Mouse (Mus musculus): ENCODE measurements around the gene 5830411N06Rik. TPM values are rescaled to one million over a fixed set of nuclear protein-coding genes. Genes with fewer than 3 reads are reported as not detected.

The 5830411N06Rik gene
- polyA plus RNA-seq, 1 experiment from 2014 or later, result 0.05 TPM

DNA sequence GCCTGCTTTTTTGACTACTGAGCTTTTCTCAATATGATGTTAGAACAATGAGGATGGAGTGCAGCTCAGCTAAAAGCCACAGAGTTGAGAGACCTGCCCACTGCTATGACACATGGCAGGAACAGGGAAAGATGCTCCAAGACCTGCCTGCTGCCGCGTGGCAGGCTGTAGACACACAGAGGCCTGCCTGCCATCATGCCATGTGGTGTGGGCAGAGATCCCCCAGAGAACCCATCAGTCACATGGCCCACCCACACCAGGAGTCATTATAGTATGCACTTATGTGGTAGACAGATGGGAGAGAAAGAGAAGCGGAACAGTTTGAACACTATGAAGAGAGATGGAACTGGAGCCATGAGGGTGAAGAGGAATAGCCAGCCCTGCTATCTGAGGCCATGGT lies 13.4 kb upstream of the 5830411N06Rik start:
- Histone ChIP-seq H3K36me3 (no peaks in the 10 kb centered on the region), H3K27me3 (replicated peaks) (no peaks in the 10 kb centered on the region), H3K4me1 (no peaks in the 10 kb centered on the region), H3K4me2 (no peak overlapping the region), H3K9ac (replicated peaks) (no peak overlapping the region), H3K27ac (replicated peaks) (no peak overlapping the region), H3K9me3 (replicated peaks) (no peaks in the 10 kb centered on the region), H3K4me3 (replicated peaks) (no peak overlapping the region)
- no peak for ATAC-seq (ENCODE audit: low FRiP score)
- 96% methylated on average over 3 of the region's 3 CpGs for WGBS

DNA sequence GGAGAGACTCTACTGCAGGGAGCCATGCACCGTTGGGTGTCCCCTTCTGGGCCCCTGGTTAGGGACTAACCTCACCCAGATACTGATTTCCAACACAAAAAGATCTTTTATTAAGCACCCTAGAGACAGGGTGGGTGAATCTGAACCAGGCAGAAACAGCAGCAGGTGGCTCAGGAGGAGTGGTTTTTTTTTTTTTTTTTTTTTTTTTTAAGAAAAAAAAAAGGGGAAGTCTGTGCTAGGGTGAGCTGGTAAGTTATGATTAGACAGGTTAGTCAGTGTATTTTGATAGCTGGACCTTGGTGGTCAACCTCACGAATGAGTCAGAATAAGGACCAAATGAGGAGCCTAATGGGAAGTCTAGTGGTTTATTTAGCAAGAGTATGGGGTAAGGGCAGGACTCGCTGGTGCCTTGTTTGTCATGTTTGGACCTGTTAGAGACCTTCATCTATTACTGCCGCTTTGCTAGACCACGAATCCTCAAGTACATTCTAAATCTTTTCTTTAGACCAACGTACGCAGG lies 6.8 kb downstream of the 5830411N06Rik start:
- 85% methylated on average over 7 of the region's 7 CpGs for WGBS
- Histone ChIP-seq H3K9ac (replicated peaks) (no peak overlapping the region), H3K4me1 (no peaks in the 10 kb centered on the region), H3K4me3 (replicated peaks) (no peak overlapping the region), H3K36me3 (no peaks in the 10 kb centered on the region), H3K9me3 (replicated peaks) (no peaks in the 10 kb centered on the region), H3K4me2 (no peak overlapping the region), H3K27me3 (replicated peaks) (no peaks in the 10 kb centered on the region), H3K27ac (replicated peaks) (no peak overlapping the region)
- no peak for ATAC-seq (ENCODE audit: low FRiP score)

DNA sequence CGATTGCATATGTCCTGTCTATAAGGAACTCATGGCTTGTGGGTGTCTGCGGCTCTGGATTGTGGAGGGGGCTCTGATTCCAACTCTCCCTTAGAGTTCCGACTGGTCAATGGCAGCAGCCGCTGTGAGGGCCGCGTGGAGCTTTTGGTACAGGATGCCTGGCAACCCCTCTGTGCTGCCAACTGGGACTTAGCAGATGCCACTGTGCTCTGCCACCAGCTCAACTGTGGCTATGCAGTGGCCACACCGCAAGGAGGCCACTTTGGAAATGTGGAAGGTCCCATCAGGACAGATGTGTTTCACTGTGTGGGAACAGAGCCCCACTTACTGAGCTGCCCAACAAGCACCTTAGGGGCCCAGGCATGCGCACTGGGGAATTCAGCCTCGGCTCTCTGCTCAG lies 48.7 kb downstream of the 5830411N06Rik start:
- Histone ChIP-seq H3K4me2 (no peak overlapping the region), H3K4me1 (no peaks in the 10 kb centered on the region), H3K36me3 (no peaks in the 10 kb centered on the region), H3K27ac (replicated peaks) (no peak overlapping the region), H3K4me3 (replicated peaks) (no peak overlapping the region), H3K27me3 (replicated peaks) (no peaks in the 10 kb centered on the region), H3K9ac (replicated peaks) (no peak overlapping the region), H3K9me3 (replicated peaks) (no peaks in the 10 kb centered on the region)
- no peak for ATAC-seq (ENCODE audit: low FRiP score)
- WGBS, result 89% methylated on average over 9 of the region's 9 CpGs

DNA sequence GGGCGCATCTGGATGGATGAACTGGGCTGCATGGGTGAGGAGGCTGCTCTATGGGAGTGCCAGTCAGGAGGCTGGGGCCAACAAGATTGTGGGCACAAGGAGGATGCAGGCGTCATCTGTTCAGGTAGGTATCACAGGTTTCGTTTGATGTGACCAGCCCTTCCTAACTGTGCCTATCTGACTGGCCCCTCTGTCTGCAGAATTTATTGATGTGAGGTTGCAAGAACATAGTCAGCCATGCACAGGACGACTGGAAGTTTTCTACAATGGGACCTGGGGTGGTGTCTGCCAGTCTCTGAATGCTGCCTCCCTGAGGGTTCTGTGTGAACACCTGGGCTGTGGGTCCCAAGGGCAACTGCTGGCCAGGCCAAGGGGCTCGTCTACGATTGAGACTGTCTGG lies 49.8 kb downstream of the 5830411N06Rik start:
- no peak overlapping the region for H3K4me2 ChIP-seq
- H3K4me1 ChIP-seq, result no peaks in the 10 kb centered on the region
- H3K9ac ChIP-seq (replicated peaks), result no peak overlapping the region
- WGBS, result 81% methylated on average over 6 of the region's 6 CpGs
- no peak overlapping the region for H3K4me3 ChIP-seq (replicated peaks)
- no peaks in the 10 kb centered on the region for H3K27me3 ChIP-seq (replicated peaks)
- H3K9me3 ChIP-seq (replicated peaks), result no peaks in the 10 kb centered on the region
- ATAC-seq (ENCODE audit: low FRiP score), result no peak
- H3K27ac ChIP-seq (replicated peaks), result no peak overlapping the region
- H3K36me3 ChIP-seq, result no peaks in the 10 kb centered on the region

DNA sequence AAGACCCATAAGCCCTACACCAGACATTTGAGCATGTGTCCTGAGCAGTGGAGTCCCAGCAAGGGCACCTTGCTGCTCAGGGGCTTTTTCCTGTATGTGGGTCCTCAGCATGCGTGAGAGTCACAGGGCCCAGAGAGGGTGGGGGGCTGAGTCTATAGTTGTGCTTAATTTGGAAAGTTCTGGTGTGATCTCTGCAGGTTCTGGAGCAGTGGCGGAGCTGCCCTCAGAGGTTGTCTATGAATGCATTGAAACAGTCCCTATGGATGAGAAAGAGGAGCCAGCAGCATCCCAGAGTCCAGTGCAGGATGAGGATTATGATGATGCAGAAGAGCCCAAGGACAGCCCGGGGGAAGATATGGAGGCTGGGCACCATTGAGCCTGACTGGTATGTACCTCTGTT lies 52.3 kb downstream of the 5830411N06Rik start:
- H3K4me3 ChIP-seq (replicated peaks), result no peak overlapping the region
- 90% methylated on average over 3 of the region's 3 CpGs for WGBS
- no peaks in the 10 kb centered on the region for H3K9me3 ChIP-seq (replicated peaks)
- H3K27me3 ChIP-seq (replicated peaks), result no peaks in the 10 kb centered on the region
- no peak overlapping the region for H3K4me2 ChIP-seq
- ATAC-seq (ENCODE audit: low FRiP score), result no peak
- H3K27ac ChIP-seq (replicated peaks), result no peak overlapping the region
- no peaks in the 10 kb centered on the region for H3K36me3 ChIP-seq
- H3K9ac ChIP-seq (replicated peaks), result no peak overlapping the region
- H3K4me1 ChIP-seq, result no peaks in the 10 kb centered on the region

DNA sequence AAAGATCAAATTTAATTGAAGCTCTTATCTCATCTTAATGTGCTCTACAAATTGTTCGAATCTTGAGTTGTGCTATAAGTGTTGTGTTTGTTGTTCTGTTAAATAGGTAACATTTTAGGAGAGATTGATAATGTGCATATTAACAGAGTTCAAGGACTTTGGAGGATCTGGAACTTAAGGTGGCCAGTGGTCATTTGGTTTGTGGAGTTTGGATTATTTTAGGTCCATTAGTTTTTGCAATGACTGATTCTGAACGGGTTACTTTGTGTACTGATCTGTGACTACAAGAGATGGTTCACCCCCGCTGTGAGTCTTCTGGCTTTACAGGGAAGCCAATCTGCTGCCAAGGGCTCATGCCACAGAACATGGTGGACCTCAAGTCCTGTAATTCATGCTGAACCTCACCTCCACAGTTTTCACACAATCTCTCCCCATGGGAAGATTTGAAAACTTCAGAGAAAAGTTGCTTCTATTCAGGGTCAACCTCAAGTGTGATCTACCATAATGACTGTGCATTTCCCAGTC lies 72.8 kb downstream of the 5830411N06Rik start:
- Histone ChIP-seq H3K9me3 (replicated peaks) (no peaks in the 10 kb centered on the region), H3K4me1 (no peaks in the 10 kb centered on the region), H3K27ac (replicated peaks) (no peak overlapping the region), H3K27me3 (replicated peaks) (no peaks in the 10 kb centered on the region), H3K4me2 (no peak overlapping the region), H3K4me3 (replicated peaks) (no peak overlapping the region), H3K9ac (replicated peaks) (no peak overlapping the region), H3K36me3 (no peaks in the 10 kb centered on the region)
- ATAC-seq (ENCODE audit: low FRiP score), result no peak
- 84% methylated on average over 3 of the region's 3 CpGs for WGBS

DNA sequence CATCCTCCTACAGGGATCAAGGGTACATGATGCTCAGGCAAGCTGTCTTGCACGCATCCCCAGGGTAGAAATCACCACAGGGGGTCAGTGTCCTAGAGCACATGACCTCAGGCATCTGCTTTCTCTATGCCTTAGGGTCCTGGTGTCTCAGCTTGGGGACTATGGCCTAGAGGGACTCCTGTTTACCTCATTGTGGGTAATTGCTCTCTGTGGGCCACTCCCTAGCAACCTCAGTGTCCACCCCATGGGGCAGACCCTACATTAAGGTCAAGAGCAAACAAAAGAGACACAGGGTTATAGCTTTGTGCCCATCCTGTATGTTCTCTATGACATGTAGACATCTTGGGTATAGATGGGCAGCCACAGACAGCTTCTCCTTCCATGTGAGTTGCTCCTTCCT lies 73.5 kb downstream of the 5830411N06Rik start, which contains the start of gene Olfr525:
Gene Olfr525 (plus strand): TSS at position 301 of the 400 bp plus-strand sequence.
- H3K27ac ChIP-seq (replicated peaks), result no peak within 1 kb of the TSS
- no peak within 1 kb of the TSS for H3K9ac ChIP-seq (replicated peaks)
- WGBS, result 57% methylated on average over 1 of the region's 1 CpGs
- no peak within 1 kb of the TSS for H3K4me3 ChIP-seq (replicated peaks)
- no peaks in the 10 kb centered on the region for H3K36me3 ChIP-seq
- H3K4me1 ChIP-seq, result no peaks in the 10 kb centered on the region
- no peak for ATAC-seq (ENCODE audit: low FRiP score)
- no peaks in the 10 kb centered on the region for H3K27me3 ChIP-seq (replicated peaks)
- no peak within 1 kb of the TSS for H3K4me2 ChIP-seq
- H3K9me3 ChIP-seq (replicated peaks), result no peaks in the 10 kb centered on the region

DNA sequence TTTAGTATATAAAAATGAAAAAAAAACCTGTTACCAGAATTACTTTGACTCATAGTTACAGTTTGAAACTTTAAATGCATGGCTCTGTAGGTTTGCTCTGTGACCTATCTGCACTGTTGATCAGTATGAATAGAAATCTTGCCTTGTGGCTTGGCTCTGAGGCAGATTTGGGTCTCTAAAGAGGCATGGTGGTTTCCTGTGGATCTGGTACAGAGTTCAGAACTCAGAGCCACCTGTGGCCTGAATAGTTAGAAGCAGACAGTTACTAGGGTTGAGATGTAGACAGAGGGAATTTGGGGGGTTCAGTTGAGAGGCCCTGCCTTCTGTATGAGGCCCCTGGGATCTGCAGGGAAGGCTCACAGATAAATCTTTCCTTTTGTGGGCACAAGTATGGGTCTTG lies 74.1 kb downstream of the 5830411N06Rik start:
- Histone ChIP-seq H3K27me3 (replicated peaks) (no peaks in the 10 kb centered on the region), H3K9ac (replicated peaks) (no peak overlapping the region), H3K4me3 (replicated peaks) (no peak overlapping the region), H3K36me3 (no peaks in the 10 kb centered on the region), H3K27ac (replicated peaks) (no peak overlapping the region), H3K9me3 (replicated peaks) (no peaks in the 10 kb centered on the region), H3K4me2 (no peak overlapping the region), H3K4me1 (no peaks in the 10 kb centered on the region)
- no peak for ATAC-seq (ENCODE audit: low FRiP score)

DNA sequence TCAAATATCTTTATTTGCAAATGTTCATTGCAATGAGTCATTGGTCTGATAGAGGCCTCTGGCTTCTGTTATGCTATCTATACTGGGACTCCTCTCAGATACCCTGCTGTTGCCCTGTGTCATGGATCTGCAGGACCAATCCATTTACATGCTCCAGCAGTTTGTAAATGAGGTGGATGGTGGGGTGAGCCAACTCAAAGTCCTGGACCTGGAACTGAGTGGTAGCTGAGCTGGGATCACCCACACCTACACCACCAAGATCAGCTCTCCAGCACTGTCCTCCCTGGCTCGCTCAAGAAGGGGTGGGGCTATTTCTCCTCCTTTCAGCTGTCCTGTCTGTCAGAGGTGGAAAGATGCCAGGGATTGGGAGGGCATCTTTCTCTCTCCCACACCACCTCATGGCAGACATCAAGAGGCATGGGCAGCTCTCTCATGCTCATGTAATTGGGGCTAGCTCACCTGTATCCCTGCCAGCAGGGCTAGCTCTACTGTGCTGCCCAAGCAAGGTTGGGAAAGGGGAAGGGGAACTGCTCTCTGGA lies 82.8 kb downstream of the 5830411N06Rik start:
- H3K9me3 ChIP-seq (replicated peaks), result no peaks in the 10 kb centered on the region
- no peaks in the 10 kb centered on the region for H3K27me3 ChIP-seq (replicated peaks)
- H3K27ac ChIP-seq (replicated peaks), result no peak overlapping the region
- H3K4me2 ChIP-seq, result no peak overlapping the region
- no peaks in the 10 kb centered on the region for H3K4me1 ChIP-seq
- H3K36me3 ChIP-seq, result no peaks in the 10 kb centered on the region
- H3K9ac ChIP-seq (replicated peaks), result no peak overlapping the region
- no peak for ATAC-seq (ENCODE audit: low FRiP score)
- 78% methylated on average over 1 of the region's 1 CpGs for WGBS
- no peak overlapping the region for H3K4me3 ChIP-seq (replicated peaks)

DNA sequence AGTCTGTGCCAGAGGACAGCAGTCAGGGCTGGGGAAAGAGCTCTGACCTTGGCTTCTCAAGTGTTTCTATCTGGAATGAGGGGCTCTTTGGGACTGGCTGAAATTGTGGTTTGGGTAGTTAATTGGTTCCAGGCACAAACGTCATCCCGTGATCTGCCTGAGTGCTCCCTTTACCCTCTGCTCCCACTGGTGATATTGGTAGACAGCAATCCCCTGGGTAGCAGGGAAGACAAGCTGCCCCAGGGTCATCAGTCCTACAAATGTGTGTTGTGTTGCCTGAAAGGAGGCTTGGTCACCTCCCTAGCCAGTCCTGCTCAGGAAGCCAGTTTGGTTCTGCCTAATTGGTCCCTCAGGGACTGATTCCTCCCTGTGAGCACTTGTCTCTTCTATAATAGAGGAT lies 86.6 kb downstream of the 5830411N06Rik start, which contains the start of gene Olfr527:
Gene Olfr527 (plus strand): TSS at position 301 of the 400 bp plus-strand sequence.
- no peaks in the 10 kb centered on the region for H3K9me3 ChIP-seq (replicated peaks)
- H3K27me3 ChIP-seq (replicated peaks), result no peaks in the 10 kb centered on the region
- no peak for ATAC-seq (ENCODE audit: low FRiP score)
- no peak within 1 kb of the TSS for H3K4me3 ChIP-seq (replicated peaks)
- H3K9ac ChIP-seq (replicated peaks), result no peak within 1 kb of the TSS
- no peaks in the 10 kb centered on the region for H3K36me3 ChIP-seq
- H3K27ac ChIP-seq (replicated peaks), result no peak within 1 kb of the TSS
- H3K4me1 ChIP-seq, result no peaks in the 10 kb centered on the region
- 79% methylated on average over 2 of the region's 2 CpGs for WGBS
- H3K4me2 ChIP-seq, result no peak within 1 kb of the TSS
